Mouse (Mus musculus): Measurements from ENCODE around the gene Gm43552. TPM values are rescaled to one million over a fixed set of nuclear protein-coding genes. Genes with fewer than 3 reads are reported as not detected.

Gm43552 gene
- 5.3 TPM for polyA plus RNA-seq (2017; shearing (Covaris generic))

GRCm38 (mm10) chr5:65492716-65493531 lies at the start of gene Gm43552:
Gm43552 (minus strand) TSS chr5:65492833.

DNA sequence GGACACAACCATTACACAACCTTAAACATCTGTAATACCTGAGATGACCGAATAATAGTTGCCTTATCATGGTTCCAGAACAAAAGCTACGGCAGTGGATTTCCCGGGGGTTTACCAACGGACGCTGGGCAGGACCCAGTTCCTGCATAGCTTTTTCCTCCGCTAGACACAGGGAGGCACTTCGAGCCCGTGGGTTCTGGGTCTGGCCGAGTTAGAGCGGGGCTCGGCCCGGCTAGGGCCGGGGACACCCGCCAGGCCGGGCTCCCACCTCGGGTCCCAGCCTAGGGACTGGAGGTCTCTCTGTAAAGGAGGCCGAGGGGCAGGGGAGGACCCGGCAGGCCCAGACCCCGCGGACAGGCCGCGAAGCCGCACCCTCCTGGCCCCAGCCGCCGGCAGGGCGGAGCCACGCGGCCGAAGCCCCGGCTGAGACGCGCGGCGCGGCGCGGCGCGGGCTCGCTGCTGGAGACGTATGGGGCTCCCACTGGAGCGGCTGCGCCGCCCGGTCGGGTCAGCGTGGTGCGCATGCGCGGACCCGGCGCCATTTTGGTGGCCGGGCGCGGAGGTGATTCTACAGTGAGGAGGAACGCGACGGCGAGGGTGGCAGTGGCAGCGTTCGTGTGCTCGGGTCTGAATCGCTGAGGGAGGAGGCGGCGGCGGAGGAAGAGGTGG lies 44.3 kb upstream of the Gm43552 start, which contains the start of the genes Smim14 and Ube2k:
Smim14 (minus strand) TSS at position 434 of the 669 bp plus-strand sequence.
Ube2k (plus strand) TSS at position 483 of the 669 bp plus-strand sequence.

DNA sequence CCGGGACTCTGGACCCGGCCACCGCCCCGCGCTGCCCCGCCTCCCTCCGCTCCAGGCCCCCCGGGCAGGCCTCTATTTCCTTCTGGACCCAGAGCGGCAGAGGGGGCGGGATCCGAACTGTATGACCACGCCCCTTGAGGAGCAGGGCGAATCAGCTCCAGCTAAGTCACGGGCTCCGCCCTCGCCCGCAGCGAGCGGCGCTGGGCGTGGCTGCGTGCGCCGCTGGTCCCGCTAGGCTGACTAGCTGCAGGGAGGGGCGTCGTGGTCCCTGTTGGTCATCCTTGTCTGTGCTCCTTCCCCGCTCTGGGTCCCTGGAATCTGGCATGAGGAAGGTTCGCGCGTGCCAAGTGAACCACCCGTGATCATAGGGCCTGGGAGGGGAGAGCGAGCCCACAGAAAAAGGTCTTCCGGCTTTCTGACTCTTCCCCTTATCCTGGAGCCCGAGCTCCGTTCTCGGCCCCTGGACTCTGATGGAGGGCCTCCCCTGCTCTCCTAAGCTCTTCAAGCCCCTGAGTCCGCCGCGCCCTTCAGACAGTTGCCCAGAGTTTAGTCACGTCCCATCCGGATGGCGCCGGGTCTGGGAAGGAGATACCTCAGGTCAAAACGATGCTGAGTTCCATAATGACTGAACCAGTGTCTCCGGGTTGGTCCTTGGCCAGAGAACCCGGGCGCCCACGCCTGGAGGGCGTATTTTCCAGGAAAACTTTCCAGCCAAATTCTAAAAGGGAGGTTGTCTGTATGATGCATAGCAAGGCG lies 56.6 kb downstream of the Gm43552 start, which contains the start of gene Ugdh:
Ugdh (minus strand) TSS at position 144 of the 756 bp plus-strand sequence.

GRCm38 (mm10) chr5:65390648-65391644 lies 101.7 kb downstream of the Gm43552 start, which contains the start of the genes Rpl9 and Lias:
Rpl9 (minus strand) TSS chr5:65391444.
Lias (plus strand) TSS chr5:65391497.

Other genes with a start within 250 kb of the Gm43552 start
- 71.8 TPM for gene Rfc1, start 157.2 kb downstream of the Gm43552 start, polyA plus RNA-seq (2017; shearing (Covaris generic))
- gene Klb, start 144.5 kb downstream of the Gm43552 start, polyA plus RNA-seq (2017; shearing (Covaris generic)), result not detected
- 1,382 TPM for gene Rpl9, start 101.4 kb downstream of the Gm43552 start, polyA plus RNA-seq (2017; shearing (Covaris generic))
- gene Lias, start 101.3 kb downstream of the Gm43552 start, polyA plus RNA-seq (2017; shearing (Covaris generic)), result 59.2 TPM
- 49.8 TPM for gene Ugdh, start 56.9 kb downstream of the Gm43552 start, polyA plus RNA-seq (2017; shearing (Covaris generic))
- 196 TPM for gene Smim14, start 44.4 kb upstream of the Gm43552 start, polyA plus RNA-seq (2017; shearing (Covaris generic))
- 113 TPM for gene Ube2k, start 44.4 kb upstream of the Gm43552 start, polyA plus RNA-seq (2017; shearing (Covaris generic))
- 36.2 TPM for gene Pds5a, start 205.4 kb upstream of the Gm43552 start, polyA plus RNA-seq (2017; shearing (Covaris generic))